Mouse (Mus musculus): ENCODE data around the gene Cnr2. TPM values are rescaled to one million over a fixed set of nuclear protein-coding genes. Genes with fewer than 3 reads are reported as not detected.

Gene Cnr2
- total and polyA plus RNA-seq, 3 experiments, result 6.8 to 10.2 TPM; not detected in 1

DNA sequence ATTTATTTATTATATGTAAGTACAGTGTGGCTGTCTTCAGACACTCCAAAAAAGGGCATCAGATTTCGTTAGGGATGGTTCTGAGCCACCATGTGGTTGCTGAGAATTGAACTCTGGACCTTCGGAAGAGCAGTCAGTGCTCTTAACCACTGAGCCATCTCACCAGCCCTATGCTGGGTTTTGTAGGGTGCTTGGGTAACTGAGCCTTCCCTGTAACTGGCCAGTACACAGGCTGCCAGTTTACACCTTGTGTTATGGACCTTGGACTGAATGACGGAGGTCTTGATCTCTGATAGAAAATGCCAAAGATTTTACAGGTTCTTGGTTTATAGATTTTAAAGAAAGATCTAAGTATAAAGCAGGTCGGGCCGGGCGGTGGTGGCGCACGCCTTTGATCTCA is 35.0 kb downstream of the Cnr2 start:
- TF ChIP-seq SMC3 (IDR thresholded peaks at IDR 0.05; ENCODE audit: low read depth, low read length), result no peak
- TF ChIP-seq ELF1 (IDR thresholded peaks at IDR 0.05; ENCODE audit: low read depth, low read length), result no peak
- no peak for TF ChIP-seq CHD1 (IDR thresholded peaks at IDR 0.05; ENCODE audit: low read depth, low read length)
- no peak for TF ChIP-seq MEF2A (IDR thresholded peaks at IDR 0.05; ENCODE audit: extremely low read depth, insufficient replicate concordance, low read depth, low read length, poor library complexity, severe bottlenecking)
- TF ChIP-seq UBTF (IDR thresholded peaks at IDR 0.05; ENCODE audit: borderline replicate concordance, insufficient read depth, low read depth, low read length), result no peak
- no peak for TF ChIP-seq SIN3A (IDR thresholded peaks at IDR 0.05; ENCODE audit: low read length)
- no peak for TF ChIP-seq HCFC1 (IDR thresholded peaks at IDR 0.05; ENCODE audit: low read depth, low read length)
- no peak for TF ChIP-seq ZNF384 (IDR thresholded peaks at IDR 0.05; ENCODE audit: low read depth, low read length)
- no peak for TF ChIP-seq MAZ (IDR thresholded peaks at IDR 0.05; ENCODE audit: low read depth, low read length)
- TF ChIP-seq POLR2A (IDR thresholded peaks at IDR 0.05; ENCODE audit: control insufficient read depth in 1 of 2, insufficient read depth in 1 of 2, low read depth in 1 of 2, low read length in 2 of 2, poor library complexity in 1 of 2), result no peak
- TF ChIP-seq GATA1 (IDR thresholded peaks at IDR 0.05; ENCODE audit: low read depth, low read length), result no peak
- TF ChIP-seq MYC (IDR thresholded peaks at IDR 0.05; ENCODE audit: low read depth, low read length), result no peak
- no peak for TF ChIP-seq ZC3H11A (IDR thresholded peaks at IDR 0.05; ENCODE audit: low read depth, low read length)
- no peak for TF ChIP-seq USF2 (IDR thresholded peaks at IDR 0.05; ENCODE audit: borderline replicate concordance in 1 of 2, insufficient read depth in 1 of 2, low read depth in 1 of 2, low read length in 2 of 2)
- TF ChIP-seq ETS1 (IDR thresholded peaks at IDR 0.05; ENCODE audit: low read depth, low read length), result no peak
- TF ChIP-seq MYB (IDR thresholded peaks at IDR 0.05; ENCODE audit: low read depth, low read length), result no peak
- H3K27ac ChIP-seq (ENCODE audit: control insufficient read depth, low read depth, low read length), result no peak overlapping the region
- peaks cover 23 to 38% of the 10 kb centered on the region in 2 experiments for H3K4me1 ChIP-seq (ENCODE audit: control insufficient read depth in 1 of 2, insufficient read depth in 2 of 2, low read length in 2 of 2)
- H3K9ac ChIP-seq (ENCODE audit: control insufficient read depth, low read depth, low read length, poor library complexity, severe bottlenecking), result no peak overlapping the region
- no peaks in the 10 kb centered on the region for H3K79me2 ChIP-seq (ENCODE audit: control insufficient read depth, insufficient read depth, low read length, poor library complexity)
- H3K4me3 ChIP-seq (ENCODE audit: control insufficient read depth in 1 of 2, insufficient read depth in 1 of 2, low read depth in 2 of 2, low read length in 2 of 2), result no peak overlapping the region
- H3K27me3 ChIP-seq (ENCODE audit: control insufficient read depth in 1 of 2, insufficient read depth in 2 of 2, low read length in 2 of 2), result no peaks in the 10 kb centered on the region
- H3K36me3 ChIP-seq (ENCODE audit: control insufficient read depth in 1 of 2, insufficient read depth in 2 of 2, low read length in 2 of 2), result peaks cover 2 to 30% of the 10 kb centered on the region in 2 experiments; a peak in 2 of 4 replicates
- no peak for DNase-seq (ENCODE audit: low read depth, low spot score)
- H3K9me3 ChIP-seq (replicated peaks; ENCODE audit: insufficient read depth, low read length), result no peaks in the 10 kb centered on the region

DNA sequence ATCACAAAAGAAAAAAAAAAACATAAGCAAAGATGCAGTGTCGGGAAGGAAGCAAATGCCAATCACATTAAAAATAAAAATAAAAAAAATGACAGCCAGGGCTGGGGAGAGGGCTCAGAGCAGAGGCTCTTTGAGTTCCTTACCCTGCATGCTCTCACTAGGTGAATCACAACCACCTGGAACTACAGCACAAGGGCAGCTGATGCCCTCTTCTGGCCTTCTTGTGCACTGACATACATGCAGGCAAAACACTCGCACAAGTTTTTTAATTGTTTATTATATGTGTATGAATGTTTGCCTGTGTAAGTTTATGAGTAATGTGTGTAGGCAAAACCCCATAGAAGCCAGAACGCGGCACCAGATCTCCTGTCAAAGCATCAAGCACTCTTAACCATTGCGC is 36.6 kb downstream of the Cnr2 start:
- Histone ChIP-seq H3K9ac (ENCODE audit: control insufficient read depth, low read depth, low read length, poor library complexity, severe bottlenecking) (no peak overlapping the region), H3K27me3 (ENCODE audit: control insufficient read depth in 1 of 2, insufficient read depth in 2 of 2, low read length in 2 of 2) (no peaks in the 10 kb centered on the region), H3K79me2 (ENCODE audit: control insufficient read depth, insufficient read depth, low read length, poor library complexity) (no peaks in the 10 kb centered on the region), H3K4me3 (ENCODE audit: control insufficient read depth in 1 of 2, insufficient read depth in 1 of 2, low read depth in 2 of 2, low read length in 2 of 2) (no peak overlapping the region), H3K4me1 (ENCODE audit: control insufficient read depth in 1 of 2, insufficient read depth in 2 of 2, low read length in 2 of 2) (peaks cover 26 to 38% of the 10 kb centered on the region in 2 experiments), H3K9me3 (replicated peaks; ENCODE audit: insufficient read depth, low read length) (no peaks in the 10 kb centered on the region), H3K27ac (ENCODE audit: control insufficient read depth, low read depth, low read length) (no peak overlapping the region), H3K36me3 (ENCODE audit: control insufficient read depth in 1 of 2, insufficient read depth in 2 of 2, low read length in 2 of 2) (peaks cover 2 to 29% of the 10 kb centered on the region in 2 experiments; a peak in 2 of 4 replicates)
- DNase-seq (ENCODE audit: low read depth, low spot score), result peak; percentile 73
- TF ChIP-seq MYC (IDR thresholded peaks at IDR 0.05; ENCODE audit: low read depth, low read length), result 0 out of 2 replicates have a peak, but pooled peaks have one; percentile 18
- TF ChIP-seq BHLHE40 (IDR thresholded peaks at IDR 0.05; ENCODE audit: borderline replicate concordance, low read depth, low read length), result peak; percentile 20; the same call in 1 of the 2 replicates
- TF ChIP-seq NRF1 (IDR thresholded peaks at IDR 0.05; ENCODE audit: insufficient read depth, low read depth, low read length, poor library complexity, severe bottlenecking), result no peak
- TF ChIP-seq HCFC1 (IDR thresholded peaks at IDR 0.05; ENCODE audit: low read depth, low read length), result 0 out of 2 replicates have a peak, but pooled peaks have one; percentile 27
- TF ChIP-seq MAX (IDR thresholded peaks at IDR 0.05; ENCODE audit: low read length), result peak; percentile 24; the same call in 1 of the 2 replicates
- peak; percentile 84 for TF ChIP-seq SMC3 (IDR thresholded peaks at IDR 0.05; ENCODE audit: low read depth, low read length)
- 0 out of 2 replicates have a peak, but pooled peaks have one; percentile 48 for TF ChIP-seq SIN3A (IDR thresholded peaks at IDR 0.05; ENCODE audit: low read length)
- TF ChIP-seq ETS1 (IDR thresholded peaks at IDR 0.05; ENCODE audit: low read depth, low read length), result 0 out of 2 replicates have a peak, but pooled peaks have one; percentile 7
- TF ChIP-seq JUND (IDR thresholded peaks at IDR 0.05; ENCODE audit: low read depth, low read length), result no peak
- no peak for TF ChIP-seq GATA1 (IDR thresholded peaks at IDR 0.05; ENCODE audit: low read depth, low read length)
- TF ChIP-seq RCOR1 (IDR thresholded peaks at IDR 0.05; ENCODE audit: low read depth, low read length), result peak; percentile 15; the same call in 1 of the 2 replicates
- peak; percentile 82 for TF ChIP-seq ZC3H11A (IDR thresholded peaks at IDR 0.05; ENCODE audit: low read depth, low read length)
- TF ChIP-seq RAD21 (IDR thresholded peaks at IDR 0.05; ENCODE audit: low read depth, low read length), result peak; percentile 81
- no peak for TF ChIP-seq MAFK (IDR thresholded peaks at IDR 0.05; ENCODE audit: borderline replicate concordance, low read depth, low read length)
- 0 out of 2 replicates have a peak, but pooled peaks have one; percentile 35 for TF ChIP-seq MAZ (IDR thresholded peaks at IDR 0.05; ENCODE audit: low read depth, low read length)
- TF ChIP-seq CTCF (IDR thresholded peaks at IDR 0.05 in 2 of 3, conservative IDR thresholded peaks at IDR 0.05 in 1 of 3; ENCODE audit: control insufficient read depth in 1 of 3, insufficient read depth in 1 of 3, low read depth in 2 of 3, low read length in 3 of 3, poor library complexity in 1 of 3, severe bottlenecking in 1 of 3), result peak; percentile 70 to 81 (median 79)
